Mouse (Mus musculus) erythroid progenitor cell, adult 5-6 weeks (primary cell): ENCODE measurements at regions not wholly inside any gene's neighbourhood (a gene's known extent, or its start where the extent isn't known, plus 50 kb on each side); places are given as distances from the start of the nearest gene placed in this dataset.

Source experiments
- ATAC-seq: replicated peaks from 2 replicates; pipeline ENCODE4 v1.8.0; 2016; ENCODE audit warnings: moderate number of reproducible peaks, mild to moderate bottlenecking, moderate TSS enrichment, inconsistent platforms; ENCODE audit not compliant: poor library complexity, low FRiP score, severe bottlenecking

GRCm38 (mm10) chr9:100266528-100267387, 219.8 kb downstream of the Il20rb start:
- ATAC-seq: no peak

DNA sequence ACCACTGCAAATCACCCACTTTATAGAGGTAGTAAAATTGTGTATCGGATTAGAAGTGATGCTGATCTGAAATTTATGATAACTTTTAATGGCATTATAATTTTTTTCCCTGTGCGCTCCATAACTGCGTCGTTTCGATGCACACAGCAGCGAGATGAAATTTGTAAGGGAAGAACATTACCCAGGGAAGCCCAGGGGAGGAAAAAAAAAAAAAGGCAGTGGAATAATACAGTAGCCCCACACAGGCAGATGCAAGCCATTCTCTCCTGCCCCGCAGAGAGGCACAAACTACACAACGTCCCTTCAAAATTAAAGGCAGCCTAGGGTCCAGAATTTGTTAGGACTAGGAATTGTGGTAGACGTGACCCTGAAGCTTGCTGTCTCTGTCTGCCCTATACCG, 234.2 kb downstream of the Il20rb start:
- ATAC-seq: no peak
